Mouse (Mus musculus) layer of hippocampus, postnatal 36 days (tissue): ENCODE results near the gene Foxa2. TPM values are rescaled to one million over a fixed set of nuclear protein-coding genes. Genes with fewer than 3 reads are reported as not detected.

ENCODE experiments used
- DNase-seq, 2 experiments: peaks; one replicate each; pipeline ENCODE4 v3.0.0; 2022
- total RNA-seq, 2 experiments: library from RNA; stranded (reverse); gene quantifications; 2 replicates each; pipeline ENCODE4 v1.2.3; 2021

Foxa2 gene
- total RNA-seq, 2 experiments from 2014 or later, result not detected

- no peak for DNase-seq
Observed at GRCm38 (mm10) chr2:148039351-148040235, 7.2 kb downstream of the Foxa2 start.

DNA sequence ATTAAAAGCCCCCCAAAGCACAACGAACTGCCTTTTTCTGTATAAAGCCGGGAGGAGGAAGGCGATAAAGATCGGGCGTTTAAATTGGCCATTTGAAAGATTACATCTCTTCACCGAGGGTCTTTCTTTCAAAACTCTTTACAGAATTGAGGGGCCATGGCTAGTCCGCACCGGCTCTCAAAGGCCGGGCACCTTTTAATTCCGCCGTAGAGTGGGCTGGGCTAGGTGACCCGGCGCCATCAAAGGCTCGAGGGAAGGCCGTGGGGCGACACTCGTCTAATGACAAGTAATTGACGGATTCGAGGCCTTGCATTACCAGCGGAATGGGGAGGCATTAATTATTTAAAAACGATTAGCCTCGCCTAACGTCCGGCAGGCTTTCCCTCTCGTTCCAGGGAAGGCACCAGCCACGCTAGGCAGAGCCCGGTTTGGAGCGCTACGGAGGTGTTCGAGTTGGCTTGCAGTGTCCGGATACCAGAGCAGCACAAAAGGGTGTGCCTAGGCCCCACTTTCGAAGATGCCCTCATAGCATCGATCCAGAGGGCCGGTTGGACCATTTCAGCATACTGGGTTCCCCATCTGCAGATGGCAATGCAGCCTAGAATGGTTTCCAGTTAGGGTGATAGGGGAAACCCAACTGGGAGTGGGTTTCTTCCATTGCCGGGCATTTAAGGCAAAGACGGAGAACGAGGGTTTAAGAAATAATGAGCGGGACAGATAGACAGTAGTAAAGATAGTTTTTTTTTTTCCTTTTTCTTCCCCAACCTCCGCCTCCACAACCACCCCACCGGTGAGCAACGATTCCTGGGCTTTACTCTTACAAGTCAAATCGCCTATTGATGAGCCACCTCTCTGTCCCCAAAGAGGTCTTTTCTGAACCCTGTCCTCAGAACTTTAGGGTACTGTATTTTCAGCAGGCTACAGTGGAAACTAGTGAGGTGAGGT, 8.1 kb downstream of the Foxa2 start:
- no peak for DNase-seq

DNA sequence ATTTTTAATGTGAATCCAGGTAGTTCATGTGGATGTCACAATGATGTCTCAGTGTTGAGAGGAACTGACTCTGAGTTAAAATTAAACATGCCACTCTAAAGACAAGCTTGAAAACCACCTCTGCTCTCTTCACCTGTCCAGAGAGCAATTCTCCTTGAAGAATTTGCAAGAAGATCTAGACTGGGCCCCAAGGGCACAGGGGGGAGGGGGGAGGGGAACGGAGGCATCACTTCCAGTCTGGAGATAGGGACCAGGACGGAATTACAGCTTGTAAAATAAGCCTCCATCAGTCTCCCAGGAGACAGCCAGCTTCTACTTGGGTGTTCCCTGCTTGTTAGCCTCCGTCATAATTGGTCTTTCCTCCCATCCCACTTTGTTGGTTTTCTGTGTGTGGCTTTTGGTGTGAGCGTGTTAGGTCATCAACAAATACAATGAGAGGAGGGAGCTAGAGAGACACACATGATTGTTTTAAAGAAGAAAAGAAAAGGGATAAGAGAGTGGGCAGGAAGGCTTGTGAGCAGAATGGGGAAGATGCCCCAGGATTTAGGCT, 10.1 kb downstream of the Foxa2 start:
- no peak for DNase-seq

- no peak for DNase-seq
Observed at GRCm38 (mm10) chr2:148030991-148031675, 15.6 kb downstream of the Foxa2 start.

DNA sequence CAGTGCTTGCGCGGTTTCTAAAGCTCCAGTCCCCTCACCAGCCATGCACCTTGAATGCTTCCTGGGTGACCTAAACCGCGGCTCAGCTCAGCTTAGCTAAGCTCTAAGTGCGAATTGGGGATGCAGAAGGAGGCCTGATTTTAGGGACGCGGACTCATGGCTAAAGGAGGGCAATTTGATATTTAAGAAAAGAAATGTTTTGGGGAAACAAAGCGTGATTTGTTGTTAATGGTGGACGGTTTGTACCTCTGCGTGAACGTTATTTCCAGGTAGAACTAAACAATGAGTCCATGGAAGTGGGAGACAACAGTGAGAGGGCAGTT, 16.2 kb downstream of the Foxa2 start:
- DNase-seq, result no peak

DNA sequence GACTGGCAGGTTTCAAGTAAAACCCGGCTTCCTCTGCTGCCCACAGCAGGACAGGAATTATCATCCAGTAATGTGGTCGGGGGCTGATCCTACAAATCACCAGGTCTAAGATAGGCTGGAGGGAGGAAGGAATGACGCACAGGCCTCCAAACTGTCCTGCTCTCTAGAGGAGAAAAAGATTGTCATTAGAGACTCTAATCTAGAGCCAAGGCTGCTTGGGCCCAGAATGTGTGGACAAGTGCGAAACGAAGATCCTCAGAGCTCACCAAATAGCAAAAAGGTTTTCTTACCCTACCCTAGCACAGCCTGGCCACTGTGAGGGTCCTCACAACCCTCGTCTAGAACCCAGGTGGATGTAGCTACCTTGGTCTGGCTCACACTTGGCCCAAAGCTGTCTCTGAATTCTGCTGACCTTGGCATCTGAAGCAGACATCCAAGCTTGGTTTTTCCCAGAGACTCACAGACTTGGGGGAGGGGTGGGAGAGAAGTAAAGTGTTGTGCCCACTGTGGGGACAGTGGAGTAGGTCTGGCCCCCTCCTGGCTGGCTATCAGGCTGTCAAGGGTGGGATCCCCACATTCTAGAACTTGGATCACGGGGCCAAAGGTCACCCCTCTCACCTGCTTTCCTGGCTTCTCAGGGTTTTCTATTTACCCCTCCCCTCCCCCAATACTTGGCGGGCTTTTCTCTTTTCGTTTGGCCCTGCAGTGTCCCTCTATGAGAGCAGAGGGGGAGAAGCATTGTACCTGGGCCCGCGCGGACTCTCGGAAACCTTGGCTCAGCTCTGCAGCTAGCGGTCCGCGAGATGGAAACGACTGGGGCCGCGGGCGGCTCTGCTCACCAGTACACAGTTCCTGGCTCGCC, 16.8 kb downstream of the Foxa2 start:
- DNase-seq, result no peak

- no peak for DNase-seq
Observed at GRCm38 (mm10) chr2:148029050-148029608, 17.6 kb downstream of the Foxa2 start.

DNA sequence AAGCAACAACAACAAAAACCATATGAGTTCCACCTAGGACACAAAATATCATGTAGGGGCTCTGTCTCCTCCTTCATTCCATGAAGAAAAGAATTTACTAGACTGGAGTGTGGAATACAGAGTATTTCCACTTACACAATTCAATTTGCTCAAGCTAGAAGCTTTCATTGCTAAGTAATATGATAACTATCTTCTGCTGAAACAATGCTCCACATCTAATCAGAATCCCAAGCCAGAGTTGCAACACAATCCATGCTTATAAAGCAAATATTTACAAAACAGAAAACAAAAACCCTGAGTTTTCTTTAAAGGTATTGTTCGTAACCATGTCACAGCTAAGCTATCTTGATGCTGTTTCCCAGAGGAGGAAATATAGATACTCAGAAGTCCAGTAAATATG, 20.4 kb downstream of the Foxa2 start:
- DNase-seq, result no peak

GRCm38 (mm10) chr2:148025481-148025880, 21.3 kb downstream of the Foxa2 start:
- DNase-seq, result no peak

DNA sequence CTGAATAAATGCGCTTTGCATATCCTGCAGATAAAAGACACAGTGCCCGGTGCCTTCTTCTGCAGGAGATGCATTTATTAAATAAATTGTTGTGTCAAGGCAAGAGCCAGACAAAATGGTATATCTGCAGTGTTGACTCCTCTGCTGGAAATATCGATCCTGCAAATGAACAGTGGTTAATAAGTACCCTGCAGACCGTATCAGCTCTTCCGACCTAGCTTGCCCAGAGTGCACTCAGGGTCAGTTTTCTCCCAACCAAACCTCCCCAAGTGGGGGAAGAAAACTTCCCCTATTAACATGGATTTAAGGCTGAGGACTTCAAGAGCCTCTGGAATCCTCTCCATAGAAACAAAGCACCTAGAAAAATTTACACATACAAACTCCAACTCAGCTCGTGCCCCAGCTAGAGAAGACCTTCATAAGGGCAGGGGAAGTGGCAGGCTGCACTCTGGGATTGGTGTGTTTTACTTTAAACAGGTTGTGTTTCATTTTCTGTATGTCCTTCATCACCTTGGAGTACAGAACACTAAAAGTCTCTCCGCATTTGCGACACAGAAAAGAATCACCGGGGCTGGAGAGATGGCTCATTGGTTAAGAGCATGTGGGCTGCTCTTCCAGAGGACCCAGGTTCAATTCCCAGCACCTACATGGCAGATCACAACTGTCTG, 22.4 kb downstream of the Foxa2 start:
- no peak for DNase-seq

DNA sequence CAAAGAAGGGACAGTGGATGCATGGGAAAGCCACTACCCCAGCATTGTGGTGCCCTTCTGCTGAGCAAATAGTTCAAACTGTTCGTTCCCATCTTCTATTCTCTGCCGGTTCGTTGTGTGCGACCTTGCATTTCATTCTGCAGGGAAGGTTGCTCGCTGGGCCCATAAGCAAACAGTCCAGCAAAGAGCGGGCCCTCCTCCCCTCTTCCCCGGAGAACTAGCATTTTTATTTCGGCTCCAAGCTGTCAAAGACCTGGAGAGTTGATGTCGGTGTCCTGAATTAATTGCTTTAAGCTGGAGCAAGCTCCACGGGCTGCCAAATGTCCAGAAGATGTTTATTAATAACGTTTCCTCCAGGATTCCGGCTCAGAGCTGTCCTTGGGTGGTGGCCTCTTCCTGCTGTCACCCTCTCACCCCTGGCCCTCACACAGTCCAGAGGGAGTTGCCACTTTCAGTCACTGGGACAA, 23.4 kb downstream of the Foxa2 start:
- no peak for DNase-seq

DNA sequence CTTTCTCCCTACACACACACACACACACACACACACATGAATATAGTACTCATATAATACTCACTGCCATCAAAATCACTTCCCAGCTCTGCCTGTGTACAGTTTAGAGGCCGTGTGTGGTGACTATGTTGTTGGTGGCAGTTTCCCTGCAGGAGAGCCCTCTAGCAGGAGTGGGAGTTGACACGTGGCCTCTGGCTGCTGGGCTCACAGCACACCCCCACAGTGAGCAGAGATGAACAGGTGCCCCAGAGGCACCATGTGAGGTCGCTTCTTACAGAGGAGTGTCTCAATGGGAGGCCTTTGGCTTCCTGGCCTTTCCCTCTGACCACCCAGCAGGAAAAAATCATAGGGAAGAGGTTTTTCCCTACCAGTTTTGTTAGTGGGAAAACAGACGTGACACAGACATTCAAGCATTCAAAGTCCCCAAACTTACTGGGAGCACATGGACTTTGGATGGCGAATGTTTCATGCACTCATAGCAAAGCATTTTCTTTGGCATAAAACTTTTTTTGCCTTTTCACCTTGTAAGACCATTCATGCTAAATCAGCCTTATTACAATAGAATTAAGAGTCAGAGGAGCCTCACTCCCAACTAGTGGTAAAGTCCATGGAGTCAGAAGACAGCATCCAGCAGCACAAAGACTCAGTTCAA, 24.7 kb downstream of the Foxa2 start:
- DNase-seq, result no peak

- DNase-seq, result no peak
Observed at GRCm38 (mm10) chr2:148021016-148021415, 25.8 kb downstream of the Foxa2 start.

DNA sequence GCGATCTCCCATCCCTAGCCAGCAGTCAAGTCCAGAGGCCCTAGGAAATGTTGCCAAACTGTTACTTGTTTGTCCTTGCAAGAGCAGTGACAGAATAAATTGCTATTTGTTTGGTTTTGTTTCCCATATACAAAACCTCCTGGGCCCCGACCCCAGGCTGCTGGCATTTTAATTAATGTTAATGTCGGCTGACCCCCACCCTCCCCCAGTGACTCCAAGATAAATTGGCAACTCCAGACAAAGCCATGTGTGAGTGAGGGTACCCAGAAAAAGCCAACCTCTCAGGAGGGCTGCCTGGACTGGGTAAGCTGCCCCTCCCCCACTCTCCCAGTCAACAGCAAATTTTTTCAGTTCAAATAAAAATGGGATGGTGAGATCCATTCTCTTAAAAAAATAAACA, 26.6 kb downstream of the Foxa2 start:
- no peak for DNase-seq

DNA sequence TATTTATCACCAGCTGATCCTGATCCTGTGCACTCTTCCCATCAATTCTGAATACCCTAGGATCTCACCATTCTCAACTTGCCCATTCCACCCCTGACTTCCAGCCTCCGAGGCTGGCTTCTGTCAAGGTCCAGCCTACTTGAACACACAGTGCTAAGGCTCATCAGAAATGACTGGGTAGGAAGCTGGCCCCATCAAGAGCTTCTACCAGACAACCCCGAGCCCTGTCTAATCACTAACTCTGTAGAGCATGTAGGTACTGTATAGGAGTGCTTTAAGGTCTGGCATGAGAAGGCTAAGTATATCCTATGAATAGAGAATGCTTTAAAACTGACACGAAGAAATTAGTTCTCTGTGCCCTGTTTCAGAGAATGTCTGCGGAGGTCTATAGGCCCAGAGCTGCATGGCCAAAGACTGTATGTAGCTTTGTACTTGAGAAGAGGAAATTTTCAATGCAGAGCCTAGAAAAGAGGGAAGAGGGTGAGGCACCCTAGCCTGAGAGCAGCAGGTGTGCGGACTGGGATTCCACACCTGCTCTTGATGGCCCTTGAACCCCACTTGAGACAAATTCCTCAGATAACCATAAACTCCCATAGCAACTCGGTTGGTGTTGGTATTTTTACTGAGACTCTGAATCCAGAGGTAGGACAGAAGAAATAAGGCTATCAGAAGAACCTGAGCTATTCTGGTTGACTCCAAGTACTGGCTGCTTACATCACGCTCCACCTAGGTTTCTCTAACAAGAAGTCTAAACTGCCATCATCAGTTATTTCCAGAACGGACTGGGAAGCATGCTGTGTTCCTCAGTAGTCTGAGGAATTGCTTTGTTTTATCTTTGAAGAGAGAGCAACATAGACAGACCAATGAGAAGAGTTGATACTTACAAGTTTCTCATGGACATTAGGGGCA, 28.7 kb downstream of the Foxa2 start:
- DNase-seq, result no peak

GRCm38 (mm10) chr2:148013382-148013781, 33.4 kb downstream of the Foxa2 start:
- DNase-seq, result no peak

DNA sequence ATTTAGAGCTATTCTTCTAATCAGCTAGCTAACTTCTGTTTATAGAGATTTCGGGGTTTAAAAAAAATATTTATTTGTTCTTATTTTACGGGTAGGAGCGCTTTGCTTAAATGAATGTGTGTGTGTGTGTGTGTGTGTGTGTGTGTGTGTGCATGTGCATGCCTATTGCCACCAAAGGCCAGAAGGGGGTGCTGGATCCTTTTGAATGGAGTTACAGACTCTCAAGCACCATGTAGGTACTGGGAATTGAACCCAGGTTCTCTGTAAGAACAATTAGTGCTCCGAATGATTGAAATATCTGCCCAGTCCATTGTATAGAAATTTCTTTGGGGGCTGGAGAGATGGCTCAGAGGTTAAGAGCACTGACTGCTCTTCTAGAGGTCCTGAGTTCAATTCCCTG, 37.7 kb downstream of the Foxa2 start:
- no peak for DNase-seq

GRCm38 (mm10) chr2:148004554-148005521, 41.9 kb downstream of the Foxa2 start:
- DNase-seq, result no peak
